Mouse (Mus musculus) cerebellum, adult 11 months (tissue): ENCODE data around the gene B4galt2.

Experiments used
- DNase-seq: peaks from one replicate; pipeline ENCODE4 v3.0.0; 2022

B4galt2 gene

DNA sequence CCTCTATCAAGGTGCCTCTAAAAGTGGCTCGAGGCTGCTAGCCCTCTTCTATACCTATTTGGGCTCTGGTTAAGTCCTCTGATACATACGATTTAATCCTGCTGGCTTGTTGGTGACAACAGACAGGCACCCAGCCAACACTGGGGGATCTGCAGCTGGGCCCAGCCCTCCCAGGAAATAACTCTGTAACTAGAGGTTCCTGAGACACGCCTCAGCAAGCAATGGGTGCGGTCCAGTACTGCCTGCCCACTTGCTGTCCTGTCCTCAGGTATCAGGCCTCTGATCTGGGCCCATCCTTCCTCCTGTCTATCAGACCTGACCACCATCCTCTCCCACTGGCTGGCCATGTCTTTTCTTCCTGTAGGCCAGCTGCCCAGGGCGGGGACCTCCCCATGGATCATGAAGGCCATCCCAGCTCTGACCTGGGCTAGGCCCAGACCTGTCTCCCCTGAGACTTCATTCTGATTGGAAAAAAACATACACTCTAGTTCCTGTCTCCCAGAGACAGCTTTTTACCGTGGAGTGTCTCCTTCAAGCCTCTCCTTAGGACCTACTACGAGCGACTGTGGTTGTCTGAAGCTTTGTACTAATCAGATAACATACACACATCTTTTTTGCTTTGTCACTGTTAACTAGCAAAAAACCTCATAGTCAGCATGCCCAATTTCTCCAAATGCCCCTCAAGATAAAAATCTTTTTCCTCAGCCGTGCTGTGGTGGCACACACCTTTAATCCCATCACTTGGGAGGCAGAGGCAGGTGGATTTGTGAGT is 51.2 kb downstream of the B4galt2 start:
- no peak for DNase-seq

DNA sequence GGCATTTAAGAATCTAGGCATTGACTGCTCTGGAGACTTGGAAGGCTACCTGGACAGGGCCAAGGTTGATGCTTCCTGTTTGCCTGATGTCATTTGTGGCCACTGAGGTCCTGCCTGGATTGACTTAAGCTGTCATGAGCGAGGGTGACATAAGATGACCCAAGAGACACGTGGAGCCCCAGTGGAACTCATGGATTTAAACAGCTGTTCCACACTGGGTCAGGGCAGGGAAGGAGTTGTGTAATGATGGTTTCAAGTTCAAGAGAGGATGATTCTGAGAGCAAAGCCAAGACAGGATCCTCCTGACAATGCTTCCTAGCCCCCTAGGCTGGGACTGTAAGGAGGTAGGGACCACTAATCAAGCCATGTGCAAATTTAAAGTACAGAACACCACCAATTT is 51.8 kb downstream of the B4galt2 start:
- DNase-seq, result no peak

DNA sequence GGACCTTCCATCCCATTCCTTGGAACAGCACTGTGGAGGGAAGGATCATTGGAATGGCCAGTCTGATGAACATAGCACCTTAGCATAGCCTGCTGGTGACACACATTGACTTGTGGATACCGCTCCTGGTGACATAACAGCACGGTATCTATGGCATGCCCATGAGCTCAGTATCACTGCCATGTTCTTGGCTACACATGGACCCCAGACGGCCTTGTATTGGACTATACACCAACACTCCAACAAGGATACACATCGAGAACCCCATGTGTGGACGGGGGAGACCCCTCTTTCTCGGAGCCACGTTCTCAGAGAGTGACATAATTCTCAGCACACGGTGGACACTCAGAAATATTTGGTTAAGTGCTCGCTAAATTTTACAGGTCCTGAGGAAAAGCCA is 52.5 kb downstream of the B4galt2 start:
- no peak for DNase-seq

DNA sequence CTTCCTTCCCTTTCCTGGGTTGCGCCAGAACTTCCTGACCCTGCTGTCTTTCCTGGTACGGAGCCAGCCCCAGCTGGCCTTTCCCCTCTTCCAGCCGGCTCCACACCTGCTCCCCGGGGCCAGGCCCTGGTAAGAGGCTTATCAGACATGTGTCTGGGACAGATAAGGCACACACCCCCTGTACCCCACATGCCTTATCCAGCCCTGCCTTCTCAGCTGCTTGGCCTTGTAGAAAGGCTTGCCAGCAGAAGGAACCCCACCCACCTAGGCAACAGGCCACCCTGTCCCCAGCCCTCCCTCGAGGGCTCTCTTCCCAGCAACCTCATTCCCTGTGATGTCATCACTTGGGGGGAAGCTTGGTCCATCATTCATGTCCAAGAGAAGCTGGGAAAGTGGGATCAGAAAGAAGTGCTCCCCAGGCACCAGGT is 53.1 kb downstream of the B4galt2 start:
- no peak for DNase-seq

DNA sequence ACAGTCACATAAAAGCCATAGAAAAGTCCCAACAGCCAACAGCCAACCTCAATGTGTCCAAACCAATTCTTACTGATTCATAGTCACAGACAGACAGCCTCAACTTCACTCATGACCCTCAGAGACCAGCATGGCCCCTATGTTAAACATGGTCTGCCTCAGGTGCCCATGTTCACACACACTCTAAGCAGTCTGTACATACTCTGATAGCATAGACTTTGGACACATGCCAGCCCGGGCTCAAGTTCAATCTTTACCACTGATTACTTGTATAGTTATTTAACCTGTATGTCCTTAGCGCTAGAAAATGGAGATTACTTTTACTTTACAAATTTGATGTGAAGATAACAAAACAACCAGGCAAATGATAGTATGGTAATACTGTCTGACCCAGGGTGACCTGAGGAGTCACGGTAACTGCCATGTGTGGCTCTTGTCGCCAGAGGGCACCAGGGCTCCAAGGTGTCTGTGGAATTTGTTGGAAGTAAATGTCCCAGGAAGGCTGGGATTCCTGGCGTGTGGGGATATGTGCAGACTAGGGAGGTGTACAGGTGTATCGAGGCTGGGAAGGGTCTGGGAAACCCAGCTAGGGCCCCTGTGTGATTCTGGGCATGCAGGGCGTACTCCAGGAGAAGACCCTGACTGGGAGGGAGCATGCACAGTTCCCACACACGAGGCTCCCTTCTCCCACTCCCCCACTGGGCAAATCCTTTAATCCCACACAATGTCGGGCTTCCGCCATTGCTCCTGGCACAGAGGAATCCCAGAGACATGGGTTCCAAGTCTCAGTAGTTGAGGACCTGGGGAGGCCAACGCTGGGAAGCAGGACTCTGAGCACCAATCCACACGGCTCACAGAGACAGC is 53.8 kb downstream of the B4galt2 start:
- peak; percentile 70 for DNase-seq

DNA sequence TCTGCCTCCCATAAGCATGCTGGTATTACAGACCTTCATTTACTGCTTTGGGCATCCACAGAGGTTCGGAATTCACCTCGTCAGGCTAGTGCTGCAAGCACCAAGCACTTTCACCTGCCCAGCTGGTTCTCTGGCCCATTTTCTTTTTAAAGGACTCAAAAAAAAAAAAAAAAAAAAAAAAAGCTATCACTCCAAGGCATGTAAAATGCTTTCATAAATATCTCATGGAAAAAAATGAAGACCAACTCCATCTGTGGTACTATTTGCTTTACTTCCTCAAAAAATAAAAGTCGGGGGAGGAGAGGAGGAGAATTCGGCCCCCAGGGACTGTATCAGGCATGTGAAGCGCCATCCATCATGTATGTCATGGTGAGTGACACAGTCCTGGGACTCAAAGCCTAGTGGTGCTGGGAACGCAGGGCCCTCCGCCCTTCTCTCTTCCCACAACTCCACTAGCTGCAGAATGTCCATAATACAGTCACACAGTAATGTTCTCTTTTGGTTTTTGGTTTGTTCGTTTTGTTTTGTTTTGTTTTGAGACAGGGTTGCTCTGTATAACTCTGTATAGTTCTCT is 54.6 kb downstream of the B4galt2 start:
- DNase-seq, result no peak
